Mouse (Mus musculus): ENCODE results near the gene Lrwd1. TPM values are rescaled to one million over a fixed set of nuclear protein-coding genes. Genes with fewer than 3 reads are reported as not detected.
A peak's percentile ranks its signal among the peaks of the same experiment; 100 is the strongest.
"Not testable (repeated sequence)": the region's sequence is repeated elsewhere in the genome, so short reads cannot be mapped to it uniquely, and the experiment has no call there.

The Lrwd1 gene
- polyA plus RNA-seq, 2 experiments from 2014 or later: 31.7 to 35.3 TPM

DNA sequence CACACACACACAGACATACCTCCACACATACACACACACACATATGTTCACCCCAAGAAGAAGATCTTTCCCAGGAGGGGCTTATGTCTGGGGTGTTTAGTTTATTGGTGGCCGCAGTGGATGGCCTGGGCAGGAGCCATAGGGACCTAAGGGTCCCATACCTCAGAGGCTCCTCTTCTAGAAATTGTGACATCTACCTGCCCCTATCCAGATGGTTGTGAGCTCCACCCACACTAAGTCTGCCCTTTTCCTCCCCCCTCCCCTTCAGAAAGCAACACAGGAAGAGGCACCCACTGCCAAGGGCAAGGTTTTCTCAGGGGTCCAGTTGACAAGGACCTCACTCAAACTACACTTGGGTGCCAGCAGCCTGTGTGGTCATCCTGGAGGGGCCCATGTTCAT is 11.1 kb upstream of the Lrwd1 start:
- ATAC-seq: peak; percentile 67

GRCm38 (mm10) chr5:136144606-136145430 is 8.9 kb upstream of the Lrwd1 start:
- ATAC-seq: no peak

DNA sequence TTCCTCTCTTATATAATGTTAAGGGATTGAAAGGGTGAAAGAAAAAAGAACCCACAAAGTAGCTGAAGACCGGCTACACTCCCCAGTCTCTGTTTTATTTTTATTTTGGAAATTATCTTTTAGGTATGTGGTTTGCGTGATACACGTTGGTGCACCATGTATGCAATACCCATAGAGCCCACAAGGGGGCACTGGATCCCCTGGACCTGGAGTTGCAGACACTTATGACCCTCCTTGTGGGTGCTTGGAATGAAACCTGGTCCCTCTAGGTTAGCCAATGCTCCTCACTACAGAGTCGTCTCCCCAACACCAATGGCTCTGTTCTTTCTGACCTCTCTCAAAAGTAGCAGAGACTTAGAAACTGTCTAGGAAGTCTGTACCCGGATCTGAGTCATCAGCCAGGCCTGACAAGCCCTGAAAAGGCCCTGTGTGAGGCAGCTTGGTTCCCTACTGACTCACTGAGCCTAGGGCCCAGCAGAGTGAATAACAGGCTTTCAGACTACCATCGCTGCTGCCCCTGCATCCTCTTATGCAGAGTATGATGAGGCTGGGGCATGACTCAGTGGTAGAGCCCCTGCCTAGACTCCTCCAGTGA is 7.4 kb upstream of the Lrwd1 start:
- ATAC-seq: no peak

GRCm38 (mm10) chr5:136142746-136143145 is 6.9 kb upstream of the Lrwd1 start:
- ATAC-seq: no peak

DNA sequence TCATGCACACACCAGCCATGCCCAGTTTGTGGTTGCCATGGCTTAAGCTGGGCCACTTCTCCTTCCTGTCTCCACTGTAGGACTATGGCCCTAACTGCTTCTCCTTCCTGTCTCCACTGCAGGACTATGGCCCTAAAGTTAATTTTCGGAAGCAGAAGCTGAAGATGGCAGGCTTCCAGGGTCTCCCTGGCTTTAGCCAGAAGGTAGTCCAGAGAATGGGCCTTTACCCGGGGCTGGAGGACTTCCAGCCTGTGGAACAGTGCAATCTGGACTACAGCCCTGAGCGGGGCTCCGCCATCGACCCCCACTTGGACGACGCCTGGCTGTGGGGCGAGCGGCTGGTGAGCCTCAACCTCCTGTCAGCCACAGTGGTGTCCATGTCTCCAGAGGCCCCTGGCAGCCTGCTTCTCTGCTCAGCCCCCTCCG is 4.2 kb upstream of the Lrwd1 start:
- ATAC-seq: no peak

DNA sequence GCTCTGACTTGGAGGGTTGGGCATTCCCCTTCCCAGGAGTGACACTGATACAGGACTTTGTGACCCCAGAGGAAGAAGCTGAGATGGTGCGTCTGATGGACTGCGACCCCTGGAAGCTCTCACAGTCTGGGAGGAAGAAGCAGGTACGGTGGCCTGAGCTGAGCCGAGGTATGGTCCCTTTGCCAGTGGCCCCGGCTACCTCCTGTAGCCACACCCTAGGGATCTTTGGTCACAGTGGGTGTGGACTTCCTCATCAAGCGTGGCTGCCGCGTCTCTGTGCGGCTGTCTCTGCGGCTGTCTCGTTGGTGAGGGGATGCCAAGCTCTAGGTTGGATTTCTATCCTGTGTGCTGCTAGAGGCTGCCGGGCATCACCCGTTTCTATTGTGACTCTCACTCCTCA is 3.5 kb upstream of the Lrwd1 start:
- ATAC-seq: no peak

DNA sequence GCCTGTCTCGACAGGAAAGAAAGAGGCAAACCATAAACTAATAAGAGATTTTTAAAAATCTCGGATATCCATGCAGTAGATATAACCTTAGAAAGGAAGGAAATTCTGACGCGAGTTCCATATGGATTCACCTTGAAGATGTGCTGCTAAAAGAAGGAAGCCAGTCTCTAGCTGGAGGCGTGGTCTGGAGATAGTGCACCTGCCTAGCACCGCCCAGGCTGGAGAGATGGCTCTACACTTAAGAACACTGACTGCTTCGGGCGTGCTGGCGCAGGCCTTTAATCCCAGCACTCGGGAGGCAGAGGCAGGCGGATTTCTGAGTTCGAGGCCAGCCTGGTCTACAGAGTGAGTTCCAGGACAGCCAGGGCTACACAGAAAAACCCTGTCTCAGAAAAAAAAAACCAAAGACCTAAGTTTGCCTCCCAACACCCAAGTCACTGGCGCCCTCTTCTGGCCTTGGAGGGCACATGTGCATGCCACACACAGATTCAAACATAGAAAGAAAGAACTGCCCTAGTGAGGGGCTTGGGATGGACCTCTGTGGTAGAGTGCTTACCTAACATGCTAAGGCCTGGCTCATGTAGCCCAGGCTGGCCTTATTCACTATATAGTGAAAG is 1.9 kb upstream of the Lrwd1 start:
- no peak for ATAC-seq

GRCm38 (mm10) chr5:136136292-136136990 is 567 bp upstream of the Lrwd1 start:
- no peak for ATAC-seq

DNA sequence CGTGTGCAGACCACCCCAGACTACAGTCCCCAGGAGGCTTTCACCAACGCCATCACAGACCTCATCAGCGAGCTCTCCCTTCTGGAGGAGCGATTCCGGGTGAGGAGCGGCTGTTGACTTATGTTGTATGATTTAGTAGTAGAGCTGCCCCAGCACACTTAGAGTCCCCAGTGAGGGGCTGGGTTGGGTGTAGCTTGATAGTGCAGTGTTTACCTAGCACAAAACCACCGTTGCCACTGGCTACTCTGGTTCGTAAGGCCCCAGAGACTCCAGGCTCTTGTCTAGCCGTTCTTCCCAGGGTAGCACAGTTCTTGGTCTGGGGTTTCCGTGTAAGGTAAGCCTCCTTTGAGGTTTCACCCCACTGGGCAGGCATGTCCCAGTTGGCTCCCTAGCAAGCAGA is 13.7 kb downstream of the Lrwd1 start:
- ATAC-seq: no peak

GRCm38 (mm10) chr5:136116784-136117112 is 19.1 kb downstream of the Lrwd1 start:
- peak; percentile 45 for ATAC-seq

- ATAC-seq: peak; percentile 98
Measured at GRCm38 (mm10) chr5:136115891-136116783, 19.7 kb downstream of the Lrwd1 start, which contains the start of gene Polr2j. TSS of gene Polr2j (plus strand) at chr5:136116631.

DNA sequence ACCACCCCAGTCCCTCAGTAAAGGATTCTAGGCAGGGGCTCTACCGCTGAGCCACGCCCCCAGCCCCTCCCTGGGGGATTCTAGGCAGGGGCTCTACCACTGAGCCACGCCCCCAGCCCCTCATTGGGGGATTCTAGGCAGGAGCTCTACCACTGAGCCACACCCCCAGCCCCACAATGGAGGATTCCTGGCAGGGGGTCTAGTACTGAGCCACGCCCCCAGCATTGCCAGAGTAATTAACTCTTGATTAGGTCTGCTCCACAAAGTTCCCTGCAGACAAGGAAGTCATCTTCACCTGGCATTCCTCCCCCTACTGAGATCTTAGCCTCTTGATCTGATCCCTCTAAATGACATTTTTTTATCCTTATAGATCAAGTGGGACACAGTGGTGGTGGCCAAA is 22.3 kb downstream of the Lrwd1 start:
- ATAC-seq: not testable (repeated sequence)

DNA sequence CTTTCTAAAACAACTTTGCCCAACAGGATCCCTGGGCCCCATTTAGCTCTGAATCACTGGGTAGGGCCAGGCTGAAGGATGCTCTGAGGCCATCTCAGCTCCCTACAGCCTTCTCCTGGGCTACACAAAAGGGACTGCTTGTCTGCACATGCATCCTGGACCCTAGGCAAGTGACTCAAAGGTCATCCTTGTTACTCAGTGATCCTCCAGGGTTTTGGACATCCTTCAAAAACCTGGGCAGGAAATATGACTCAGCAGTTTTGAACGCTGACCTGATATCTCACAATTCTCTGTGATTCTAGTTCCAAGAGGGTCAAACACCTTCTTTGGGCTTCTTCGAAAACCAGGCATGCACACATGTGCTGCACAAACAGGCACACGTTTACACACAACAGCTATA is 26.8 kb downstream of the Lrwd1 start:
- ATAC-seq: no peak

DNA sequence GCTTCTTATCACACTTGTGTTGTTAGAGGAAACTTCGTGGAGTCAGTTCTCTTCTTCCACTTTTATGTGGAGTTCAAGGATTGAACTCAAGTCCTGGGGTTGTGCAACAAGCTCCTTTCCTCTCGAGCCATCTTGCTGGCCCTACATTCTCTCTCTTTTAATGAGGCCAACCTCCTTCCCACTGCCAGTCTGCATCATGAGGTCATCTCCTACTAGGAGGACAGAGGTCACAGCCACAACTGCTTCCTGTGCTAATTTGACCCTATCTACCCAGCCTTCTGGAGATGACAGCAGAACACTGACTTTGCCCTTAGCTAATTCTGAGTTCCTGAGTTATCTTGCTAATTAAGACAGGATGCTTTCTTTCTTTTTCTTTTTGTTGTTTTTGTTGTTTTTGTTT is 27.4 kb downstream of the Lrwd1 start:
- no peak for ATAC-seq

- no peak for ATAC-seq
Measured at GRCm38 (mm10) chr5:136104511-136104910, 31.4 kb downstream of the Lrwd1 start.

- peak; percentile 86 for ATAC-seq
Measured at GRCm38 (mm10) chr5:136102099-136102820, 33.6 kb downstream of the Lrwd1 start.

- ATAC-seq: no peak
Measured at GRCm38 (mm10) chr5:136098536-136098935, 37.3 kb downstream of the Lrwd1 start.

DNA sequence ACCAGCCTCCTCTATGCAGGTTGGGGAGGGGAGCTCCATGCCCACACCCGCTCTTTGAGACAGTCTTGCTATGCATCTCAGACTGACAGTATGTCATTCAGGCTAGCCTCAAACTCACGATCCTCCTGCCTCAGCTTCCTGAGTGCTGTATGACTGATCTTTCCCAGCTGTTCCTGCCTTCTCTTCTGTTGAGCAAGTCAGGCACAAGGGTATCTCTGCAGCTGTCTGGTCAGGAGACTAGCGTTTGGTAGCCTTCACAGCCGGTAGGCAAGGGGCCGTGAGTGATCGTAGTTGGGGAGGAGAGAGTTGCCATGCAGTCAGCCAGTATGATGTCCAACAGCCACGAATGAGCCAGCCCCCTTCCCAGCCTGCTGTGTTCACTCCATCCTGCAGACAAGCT is 40.8 kb downstream of the Lrwd1 start:
- no peak for ATAC-seq

- ATAC-seq: no peak
Measured at GRCm38 (mm10) chr5:136094249-136095010, 41.4 kb downstream of the Lrwd1 start.

DNA sequence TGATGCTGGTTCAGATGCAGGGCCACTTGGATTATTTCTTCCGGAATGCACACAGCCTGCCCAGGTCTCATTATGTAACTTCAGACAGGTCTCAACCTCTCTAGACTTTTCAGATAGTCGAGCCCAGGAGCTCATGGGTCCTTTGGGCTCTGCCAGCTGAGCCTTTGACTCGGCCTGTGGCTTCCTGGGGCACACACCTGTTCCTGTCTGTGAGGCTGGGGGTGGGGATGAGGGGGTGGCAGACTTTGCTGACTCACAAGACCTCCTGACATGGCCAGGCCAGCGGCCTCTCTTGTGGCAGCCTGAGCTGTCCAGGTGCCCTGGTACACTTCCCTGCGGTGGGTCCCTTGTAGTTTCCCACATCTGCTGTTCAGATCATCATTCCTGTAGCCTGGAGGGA is 43.9 kb downstream of the Lrwd1 start:
- ATAC-seq: no peak
